Mouse (Mus musculus): ENCODE measurements around the gene Gpr146.

GRCm38 (mm10) chr5:139391309-139391990, 14.0 kb downstream of the Gpr146 start:
- no peak for TF ChIP-seq CTCF (IDR thresholded peaks at IDR 0.05; ENCODE audit: borderline replicate concordance, insufficient read depth, low read depth, low read length)
- TF ChIP-seq POLR2A (IDR thresholded peaks at IDR 0.05; ENCODE audit: borderline replicate concordance, insufficient read depth, low read length) = no peak

All from cerebellum, adult 2 months (tissue).